Mouse (Mus musculus) gastrocnemius, adult 18-20 months (tissue): ENCODE measurements around the gene Unk. TPM values are rescaled to one million over a fixed set of nuclear protein-coding genes. Genes with fewer than 3 reads are reported as not detected.
"Not testable (repeated sequence)": the region's sequence is repeated elsewhere in the genome, so short reads cannot be mapped to it uniquely, and the experiment has no call there.

Experiments
- DNase-seq: peaks from one replicate; pipeline ENCODE4 v3.0.0; 2021; ENCODE audit warnings: low spot score
- total RNA-seq, 2 experiments: library from RNA; stranded (reverse); gene quantifications; 2 replicates each; pipeline ENCODE4 v1.2.3; 2021

Unk gene
- total RNA-seq, 2 experiments from 2014 or later = 5.1 to 7.5 TPM

- DNase-seq = peak; percentile 93
Observed at GRCm38 (mm10) chr11:116087194-116088130, 57.3 kb downstream of the Unk start.

- DNase-seq = no peak
Observed at GRCm38 (mm10) chr11:116088188-116088587, 58.1 kb downstream of the Unk start.

DNA sequence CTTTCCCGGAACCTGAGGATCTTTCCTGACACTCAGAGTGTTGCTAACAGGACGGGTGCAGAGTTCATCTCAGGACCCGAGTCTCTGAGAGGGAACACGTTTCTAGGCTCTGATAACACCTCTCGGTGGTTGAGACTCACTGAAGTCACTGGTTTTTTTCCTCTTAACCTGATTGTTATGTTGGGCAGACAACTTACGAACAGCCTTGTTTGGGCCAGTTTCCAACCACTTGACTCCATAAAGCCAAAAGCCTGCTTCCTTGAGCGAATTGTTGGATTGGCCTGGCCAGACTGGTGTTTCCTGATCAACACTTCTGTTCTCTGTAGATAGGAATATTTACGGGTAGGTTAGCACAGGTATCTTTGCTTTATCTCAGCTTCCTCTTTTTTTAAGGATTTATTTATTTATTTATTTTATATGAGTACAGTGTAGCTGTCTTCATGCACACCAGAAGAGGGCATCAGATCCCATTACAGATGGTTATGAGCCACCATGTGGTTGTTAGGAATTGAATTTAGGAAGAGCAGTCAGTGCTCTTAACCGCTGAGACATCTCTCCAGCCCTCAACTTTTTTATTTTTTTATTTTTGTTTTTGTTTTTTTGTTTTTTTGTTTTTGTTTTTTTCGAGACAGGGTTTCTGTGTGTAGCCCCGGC lies 58.7 kb downstream of the Unk start:
- DNase-seq = no peak

DNA sequence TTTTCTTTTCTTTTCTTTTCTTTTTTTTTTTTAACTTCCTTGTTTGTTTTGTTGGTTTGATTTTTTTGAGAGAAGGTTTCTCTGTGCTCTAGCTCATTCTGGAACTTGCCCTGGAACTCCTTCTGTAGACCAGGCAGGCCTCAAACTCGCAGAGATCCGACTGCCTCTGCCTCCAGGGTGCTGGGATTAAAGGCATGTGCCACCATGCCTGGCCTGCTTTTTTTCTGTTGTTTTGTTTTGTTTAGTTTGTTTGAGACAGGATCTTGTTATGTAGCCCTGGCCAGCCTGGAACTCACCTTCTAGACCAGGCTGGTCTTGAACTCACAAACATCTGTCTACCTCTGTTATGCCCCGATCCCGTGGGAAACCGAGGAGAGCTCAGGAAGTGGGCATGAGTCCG lies 59.4 kb downstream of the Unk start:
- DNase-seq = no peak

DNA sequence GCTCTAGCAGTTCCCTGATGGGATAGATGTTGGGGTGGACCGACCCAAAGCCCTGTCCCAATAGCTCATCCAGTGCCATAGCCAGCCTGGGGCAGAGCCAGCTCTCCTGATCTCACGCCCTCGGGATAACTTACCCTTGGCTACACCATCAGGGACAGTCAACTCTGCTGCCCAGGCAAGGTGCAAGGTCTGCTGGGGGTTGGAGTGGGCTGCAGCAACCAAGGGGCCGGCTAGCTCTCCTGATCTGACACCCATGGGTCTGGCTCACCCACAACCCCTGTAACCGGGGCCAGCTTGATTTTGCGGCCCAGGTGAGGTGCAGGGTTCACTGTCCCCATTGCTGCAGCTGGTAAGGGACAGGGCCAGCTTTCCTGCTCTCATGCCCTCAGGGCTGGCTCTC lies 61.5 kb downstream of the Unk start:
- no peak for DNase-seq

- DNase-seq = not testable (repeated sequence)
Observed at GRCm38 (mm10) chr11:116092959-116093358, 62.8 kb downstream of the Unk start.

GRCm38 (mm10) chr11:116093771-116094565 lies 63.8 kb downstream of the Unk start:
- DNase-seq = no peak

DNA sequence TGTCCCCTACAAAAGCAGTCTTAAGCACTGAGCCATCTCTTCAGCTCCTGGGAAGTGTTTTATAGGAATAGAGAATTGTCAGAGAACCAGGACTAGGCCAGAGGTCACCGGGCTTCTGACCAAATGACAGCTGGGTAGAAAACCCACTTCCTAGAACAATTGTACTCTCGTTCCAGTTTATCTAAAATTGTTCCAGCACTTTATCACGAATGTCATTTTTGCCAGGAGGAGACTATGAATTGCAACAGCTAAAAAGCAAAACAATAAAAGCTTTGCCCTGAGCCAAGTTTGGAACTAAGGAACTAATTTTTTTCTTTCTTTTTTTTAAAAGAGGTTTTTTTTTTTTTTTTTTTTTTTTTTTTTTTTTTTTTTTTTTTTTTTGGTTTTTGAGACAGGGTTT lies 65.5 kb downstream of the Unk start:
- DNase-seq = peak; percentile 54

DNA sequence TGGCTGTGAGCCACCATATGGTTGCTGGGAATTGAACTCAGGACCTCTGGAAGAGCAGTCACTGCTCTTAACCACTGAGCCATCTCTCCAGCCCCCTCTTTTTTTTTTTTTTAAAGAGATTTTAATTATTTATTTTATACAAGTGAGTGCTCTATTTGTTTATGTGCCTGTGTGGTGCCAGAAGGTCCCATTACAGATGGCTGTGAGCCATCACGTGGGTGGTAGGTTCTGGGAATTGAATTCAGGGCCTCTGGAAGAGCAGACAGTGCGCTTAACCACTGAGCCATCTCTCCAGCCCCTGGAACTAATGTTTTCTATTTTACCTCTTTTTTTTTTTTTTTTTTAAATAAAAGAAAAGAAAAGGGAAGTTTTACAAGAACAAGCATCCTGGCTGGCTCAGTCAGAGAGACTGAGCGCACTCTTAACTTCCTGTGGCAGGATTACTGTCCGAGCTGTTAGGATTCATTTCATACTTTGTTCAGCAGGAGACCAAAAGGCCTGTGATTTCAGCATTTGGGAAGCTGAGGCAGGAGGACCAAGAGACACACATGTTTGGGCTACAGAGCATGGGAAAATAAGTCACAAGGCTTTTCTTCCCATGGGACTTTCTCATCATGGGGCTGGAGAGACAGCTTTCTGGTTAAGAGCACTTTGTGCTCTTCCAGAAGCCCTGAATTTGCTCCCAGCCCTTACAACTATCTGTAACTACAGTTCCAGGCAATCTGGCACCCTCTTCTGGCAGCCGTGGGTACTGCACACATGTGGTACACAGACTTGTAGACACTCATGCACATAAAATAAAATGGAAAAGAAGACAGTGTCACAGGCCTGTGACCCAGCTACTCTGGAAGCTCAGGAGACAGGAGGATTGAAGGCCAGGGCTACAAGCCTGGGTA lies 66.3 kb downstream of the Unk start:
- DNase-seq = no peak

DNA sequence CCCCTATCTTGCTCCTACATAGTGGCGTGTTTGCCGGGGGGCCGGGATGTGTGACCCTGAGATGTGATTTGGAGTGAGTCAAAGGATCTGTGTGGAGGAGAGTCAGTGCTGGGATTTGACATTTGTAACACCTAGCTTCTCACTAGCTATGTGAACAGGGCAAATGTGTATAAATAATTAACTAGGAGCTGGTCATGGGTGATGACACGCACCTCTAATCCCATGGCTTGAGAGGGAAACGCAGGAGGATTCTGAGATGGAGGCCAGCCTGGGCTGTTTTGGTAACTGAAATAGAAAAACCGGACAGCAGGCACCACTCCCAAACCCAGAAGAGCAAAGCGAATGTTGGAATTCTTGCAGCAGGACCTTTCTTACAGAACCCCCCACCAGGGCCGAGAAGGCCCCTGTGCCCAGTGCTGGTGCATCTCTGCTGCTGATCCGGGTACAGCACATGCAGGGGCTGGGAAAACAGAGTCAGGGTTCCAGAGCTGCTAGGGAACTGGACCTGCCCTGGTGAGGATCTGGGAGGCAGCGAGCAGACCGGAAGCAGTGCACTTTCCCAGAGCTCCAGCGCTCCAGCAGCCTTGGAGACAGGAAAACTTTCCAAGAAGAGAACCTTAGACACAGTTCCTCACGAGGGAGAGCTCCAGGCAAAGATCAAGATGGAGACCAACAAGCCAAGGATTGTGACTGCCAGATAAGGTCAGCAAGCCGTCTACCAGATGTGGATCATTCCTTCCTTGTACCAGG lies 68.8 kb downstream of the Unk start:
- no peak for DNase-seq

GRCm38 (mm10) chr11:116099462-116099861 lies 69.3 kb downstream of the Unk start:
- DNase-seq = no peak

DNA sequence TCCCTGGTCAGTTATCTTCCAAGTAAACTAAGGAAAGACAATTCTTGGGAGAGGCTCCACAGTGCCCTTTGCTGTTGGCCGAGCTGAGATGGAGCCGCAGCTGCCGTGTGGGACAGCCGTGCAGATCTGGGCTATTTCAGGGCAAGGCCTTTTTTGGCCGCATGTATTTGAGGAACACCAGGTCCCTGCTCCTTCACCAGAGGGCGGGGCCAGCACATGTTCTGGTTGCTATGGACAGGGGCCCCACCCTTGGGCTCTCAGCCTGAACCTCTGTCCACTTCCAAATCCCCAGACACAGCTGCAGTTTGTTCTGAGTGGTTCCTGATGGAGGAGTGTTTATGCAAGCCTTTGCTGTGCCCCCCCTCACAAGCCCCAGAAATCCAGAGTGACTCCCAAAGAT lies 70.3 kb downstream of the Unk start:
- DNase-seq = peak; percentile 91

- no peak for DNase-seq
Observed at GRCm38 (mm10) chr11:116100839-116101238, 70.7 kb downstream of the Unk start.

DNA sequence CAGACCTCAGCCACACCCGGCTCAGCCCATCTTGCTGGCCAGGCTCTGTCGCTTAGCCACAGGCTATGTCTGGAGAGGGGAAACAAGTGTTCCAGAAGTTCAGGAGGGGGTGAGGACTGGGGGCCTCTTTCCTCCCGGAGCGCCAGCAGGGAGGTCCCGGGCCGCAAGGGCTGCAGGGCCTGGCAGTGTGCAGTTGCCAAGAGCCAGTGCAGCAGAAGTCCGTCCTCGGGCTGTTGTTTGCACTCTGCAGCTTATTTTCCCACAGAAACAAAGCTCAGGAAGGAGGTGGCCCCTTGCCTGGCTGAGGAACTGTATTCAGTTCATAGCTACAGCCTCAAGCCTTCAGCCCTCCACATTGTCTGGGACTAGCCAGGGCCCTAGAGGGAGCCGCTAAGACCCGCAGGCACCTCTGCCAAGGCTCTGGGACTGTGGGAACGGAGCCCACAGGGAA lies 71.8 kb downstream of the Unk start:
- DNase-seq = peak; percentile 55

DNA sequence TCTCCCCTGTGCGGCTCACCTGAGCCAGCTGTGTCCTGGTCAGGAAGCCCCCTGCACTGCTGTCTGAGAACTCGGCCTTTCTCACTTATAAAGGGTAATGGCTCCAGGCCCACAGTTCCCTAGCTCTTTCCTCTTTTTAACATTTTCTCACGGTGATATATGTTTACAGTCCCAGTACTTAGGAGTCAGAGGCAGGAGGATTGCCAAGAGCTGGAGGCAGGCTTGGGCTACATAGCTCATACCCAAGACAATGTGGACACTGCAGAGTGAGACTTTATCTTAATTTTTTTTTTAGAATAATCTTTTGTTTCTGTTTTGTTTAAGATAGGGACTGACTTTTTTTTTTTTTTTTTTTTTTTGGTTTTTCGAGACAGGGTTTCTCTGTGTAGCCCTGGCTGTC lies 72.3 kb downstream of the Unk start:
- DNase-seq = no peak

DNA sequence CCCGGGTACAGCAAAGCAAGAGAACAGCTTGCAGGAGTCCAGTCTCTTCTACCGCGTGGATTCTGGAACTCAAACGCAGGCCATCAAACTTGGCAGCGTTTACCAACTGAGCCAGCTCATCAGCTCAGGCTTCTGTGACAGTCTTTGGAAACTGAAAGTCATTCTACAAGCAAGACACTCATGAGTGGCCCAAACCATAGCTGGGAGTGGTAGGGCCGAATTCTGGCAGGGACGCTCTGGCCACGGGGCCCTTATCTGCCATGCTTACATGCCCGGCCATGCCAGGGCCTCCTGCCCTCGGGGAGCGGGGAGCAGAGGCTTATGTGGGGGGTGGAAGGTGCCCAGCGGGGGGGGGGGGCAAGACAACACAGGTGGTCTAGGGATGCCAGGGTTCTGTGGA lies 73.5 kb downstream of the Unk start:
- DNase-seq = no peak

DNA sequence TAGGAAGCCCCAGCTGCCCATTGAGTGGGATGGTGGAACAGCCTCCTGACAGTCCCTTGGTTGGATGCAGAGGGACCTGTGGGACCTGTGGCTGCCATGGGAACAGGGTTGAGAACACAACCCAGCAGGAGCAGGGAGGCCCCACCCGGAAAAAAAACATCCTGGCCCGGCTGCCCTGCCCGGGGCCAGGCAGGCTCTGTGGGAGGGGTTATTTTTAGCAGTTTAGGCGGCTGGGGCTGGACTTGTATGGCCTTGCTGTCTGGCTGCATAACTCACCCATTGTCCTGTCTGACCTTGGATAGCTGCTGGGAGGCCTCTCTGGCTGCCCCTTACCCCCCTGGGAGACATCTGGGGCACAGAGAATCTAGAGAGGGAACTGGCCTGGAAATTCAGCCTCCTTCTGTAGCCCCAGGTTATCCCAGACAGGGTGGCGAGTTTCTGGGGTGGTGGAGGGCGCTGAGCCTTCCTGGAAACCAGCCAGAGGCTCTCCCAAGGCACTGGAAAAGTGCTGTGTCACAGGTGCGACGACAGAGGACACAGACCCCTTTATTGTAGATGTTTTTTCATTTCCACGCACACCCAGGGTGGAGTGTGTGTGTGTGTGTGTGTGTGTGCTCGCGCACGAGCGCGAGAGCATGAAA lies 74.0 kb downstream of the Unk start:
- DNase-seq = peak; percentile 75

GRCm38 (mm10) chr11:116105065-116105464 lies 74.9 kb downstream of the Unk start:
- DNase-seq = no peak

GRCm38 (mm10) chr11:116106154-116106962 lies 76.2 kb downstream of the Unk start:
- no peak for DNase-seq
